Mouse (Mus musculus) ES-E14 (cell line): ENCODE data around the gene Apol10a.
"Not testable (repeated sequence)": the region's sequence is repeated elsewhere in the genome, so short reads cannot be mapped to it uniquely, and the experiment has no call there.

Source experiments
- MAFK ChIP-seq: IDR thresholded peaks from 2 replicates; pipeline ENCODE4 v1.6.1; 2014; ENCODE audit warnings: mild to moderate bottlenecking, low read depth, low read length, inconsistent platforms; ENCODE audit not compliant: insufficient read depth
- ZC3H11A ChIP-seq: IDR thresholded peaks from 2 replicates; pipeline ENCODE4 v1.6.1; 2012; ENCODE audit warnings: low read depth, mild to moderate bottlenecking, inconsistent platforms, low read length, borderline replicate concordance
- ZNF384 ChIP-seq: IDR thresholded peaks from 2 replicates; pipeline ENCODE4 v1.6.1; 2012; ENCODE audit warnings: low read depth, low read length, inconsistent platforms

- not testable (repeated sequence) for TF ChIP-seq MAFK, ZC3H11A, ZNF384
Observed at GRCm38 (mm10) chr15:77493181-77493580, 16.3 kb downstream of the Apol10a start.
